Mouse (Mus musculus) myocyte (in vitro differentiated cells): ENCODE results near the gene Rps19bp1. TPM values are rescaled to one million over a fixed set of nuclear protein-coding genes. Genes with fewer than 3 reads are reported as not detected.

ENCODE experiments used
- H3K27me3 ChIP-seq: one replicate; pipeline ENCODE4 v1.6.1; 2011; ENCODE audit not compliant: control insufficient read depth, insufficient read depth, insufficient read length
- H3K36me3 ChIP-seq: one replicate; pipeline ENCODE4 v1.6.1; 2011; ENCODE audit not compliant: control insufficient read depth, insufficient read depth
- H3K4me2 ChIP-seq: one replicate; pipeline ENCODE4 v1.6.1; 2011; ENCODE audit warnings: low read depth, control low read depth
- H3K4me3 ChIP-seq: one replicate; pipeline ENCODE4 v1.5.1; 2011; ENCODE audit warnings: mild to moderate bottlenecking, control low read depth, moderate library complexity
- H3K79me2 ChIP-seq: one replicate; pipeline ENCODE4 v1.6.1; 2011; ENCODE audit not compliant: control insufficient read depth, insufficient read depth
- H3ac ChIP-seq: one replicate; pipeline ENCODE4 v1.6.1; 2011; ENCODE audit not compliant: control insufficient read depth, insufficient read length
- CEBPB ChIP-seq: IDR thresholded peaks from 2 replicates; pipeline ENCODE4 v1.6.1; 2011; ENCODE audit warnings: mild to moderate bottlenecking, moderate library complexity; ENCODE audit not compliant: poor library complexity, insufficient read depth, severe bottlenecking
- E2F4 ChIP-seq: IDR thresholded peaks from one replicate; pipeline ENCODE4 v1.6.1; 2011; ENCODE audit warnings: mild to moderate bottlenecking, control low read depth, moderate library complexity; ENCODE audit not compliant: insufficient read depth
- MAX ChIP-seq: IDR thresholded peaks from one replicate; pipeline ENCODE4 v1.6.1; 2011; ENCODE audit warnings: low read depth, mild to moderate bottlenecking, control low read depth
- MYOD1 ChIP-seq, 3 experiments: IDR thresholded peaks; one replicate each; pipeline ENCODE4 v1.6.1; 2011; ENCODE audit warnings: control low read depth in 2 of 3, low read depth in 2 of 3, mild to moderate bottlenecking in 2 of 3, moderate library complexity in 1 of 3; ENCODE audit not compliant: insufficient read length in 2 of 3, control insufficient read depth in 1 of 3
- MYOG ChIP-seq, 3 experiments: IDR thresholded peaks; one replicate each; pipeline ENCODE4 v1.6.1; 2011; ENCODE audit warnings: control low read depth in 2 of 3, low read depth in 2 of 3, mild to moderate bottlenecking in 2 of 3; ENCODE audit not compliant: insufficient read length in 2 of 3, control insufficient read depth in 1 of 3, insufficient read depth in 1 of 3
- POLR2A ChIP-seq: IDR thresholded peaks from one replicate; pipeline ENCODE4 v1.6.1; 2011; ENCODE audit warnings: low read depth, mild to moderate bottlenecking, control low read depth, moderate library complexity; ENCODE audit not compliant: insufficient read length
- POLR2AphosphoS2 ChIP-seq: IDR thresholded peaks from one replicate; pipeline ENCODE4 v1.6.1; 2011; ENCODE audit warnings: low read depth, control low read depth; ENCODE audit not compliant: insufficient read length
- REST ChIP-seq: IDR thresholded peaks from one replicate; pipeline ENCODE4 v1.6.1; 2011; ENCODE audit warnings: mild to moderate bottlenecking, control low read depth, moderate library complexity; ENCODE audit not compliant: insufficient read depth, insufficient read length
- SRF ChIP-seq: IDR thresholded peaks from one replicate; pipeline ENCODE4 v1.6.1; 2011; ENCODE audit warnings: low read depth; ENCODE audit not compliant: control insufficient read depth, insufficient read length
- TCF12 ChIP-seq: IDR thresholded peaks from one replicate; pipeline ENCODE4 v1.6.1; 2011; ENCODE audit warnings: mild to moderate bottlenecking, control low read depth; ENCODE audit not compliant: poor library complexity, insufficient read depth, severe bottlenecking
- TCF3 ChIP-seq: IDR thresholded peaks from one replicate; pipeline ENCODE4 v1.6.1; 2011; ENCODE audit warnings: low read depth, control low read depth; ENCODE audit not compliant: insufficient read length
- USF1 ChIP-seq: IDR thresholded peaks from one replicate; pipeline ENCODE4 v1.6.1; 2011; ENCODE audit warnings: low read depth, mild to moderate bottlenecking, control low read depth, moderate library complexity
- polyA plus RNA-seq: library from polyadenylated mRNA; unstranded; fragments of >200 nt; fragmentation: generic; extraction: Trizol; gene quantifications from one replicate; pipeline ENCODE4 v1.2.1, GENCODE M21; 2012; ENCODE audit warnings: missing spikeins

The Rps19bp1 gene
- polyA plus RNA-seq, 1 experiment, result 144 TPM

DNA sequence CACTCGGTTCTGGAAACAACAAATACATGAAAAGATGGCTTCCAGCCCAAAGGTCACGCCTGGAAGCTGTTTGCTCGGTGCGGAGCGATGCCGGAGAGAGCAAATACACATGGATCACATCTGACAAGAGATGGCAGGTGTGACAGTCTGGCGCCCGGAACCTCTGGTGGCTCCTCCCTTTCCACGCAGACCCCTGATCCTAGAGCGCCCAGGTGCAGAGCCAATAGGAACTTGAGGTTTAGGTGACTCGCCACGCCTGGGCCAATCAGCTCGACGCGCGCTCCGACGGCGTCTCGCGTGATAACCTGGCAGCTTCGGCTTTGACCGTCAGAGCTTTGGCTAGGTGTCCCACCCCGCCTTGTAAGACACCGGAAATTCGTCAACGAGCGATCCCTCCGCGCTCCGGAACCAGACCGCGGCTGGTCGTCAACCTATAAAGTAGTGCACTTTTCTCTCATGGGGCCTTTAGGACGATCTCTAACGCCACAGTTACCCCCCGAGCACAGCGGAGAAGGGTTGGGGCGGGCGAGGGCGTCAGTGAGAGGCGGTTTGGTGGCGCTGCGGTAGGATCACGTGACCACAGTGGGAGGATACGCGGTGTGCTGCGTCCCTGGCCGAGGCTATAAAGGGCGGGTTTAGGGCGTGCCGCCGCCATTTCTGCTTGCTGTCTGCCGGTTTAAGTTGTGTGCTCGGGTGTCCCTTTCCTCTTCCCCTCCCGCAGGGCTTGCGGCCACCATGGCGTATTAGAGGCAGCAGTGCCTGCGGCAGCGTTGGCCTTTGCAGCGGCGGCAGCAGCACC lies 9.1 kb downstream of the Rps19bp1 start, which contains the start of gene Atf4:
Atf4 (plus strand) TSS at position 338 of the 799 bp plus-strand sequence.
- Histone ChIP-seq H3K79me2 (peaks cover 17% of the 10 kb centered on the region), H3ac (peak within 1 kb of the TSS; percentile 86), H3K4me2 (peak within 1 kb of the TSS; percentile 92), H3K36me3 (peaks cover 50% of the 10 kb centered on the region), H3K4me3 (peak within 1 kb of the TSS; percentile 95), H3K27me3 (no peaks in the 10 kb centered on the region)
- peak; percentile 57 for TF ChIP-seq SRF
- peak; percentile 46 for TF ChIP-seq E2F4
- peak; percentile 94 for TF ChIP-seq POLR2A
- TF ChIP-seq MAX, result peak; percentile 83
- no peak for TF ChIP-seq TCF12
- TF ChIP-seq POLR2AphosphoS2, result peak; percentile 99
- peak in 1 of 3 experiments; percentile 68 for TF ChIP-seq MYOG (IDR thresholded peaks at IDR 0.05; ENCODE audit: control insufficient read depth in 1 of 3, insufficient read depth in 1 of 3, insufficient read length in 2 of 3, low read depth in 2 of 3)
- peak; percentile 97 for TF ChIP-seq USF1
- peak; percentile 47 for TF ChIP-seq REST
- TF ChIP-seq MYOD1 (IDR thresholded peaks at IDR 0.05; ENCODE audit: control insufficient read depth in 1 of 3, insufficient read length in 2 of 3, low read depth in 2 of 3), result peak; percentile 90 to 98 (median 94)
- no peak for TF ChIP-seq CEBPB
- peak; percentile 69 for TF ChIP-seq TCF3

GRCm38 (mm10) chr15:80254207-80254606 lies 9.9 kb downstream of the Rps19bp1 start:
- H3K36me3 ChIP-seq, result peaks cover 51% of the 10 kb centered on the region
- H3ac ChIP-seq, result peak overlapping the region; percentile 86
- peaks cover 17% of the 10 kb centered on the region for H3K79me2 ChIP-seq
- peak overlapping the region; percentile 95 for H3K4me3 ChIP-seq
- peak overlapping the region; percentile 86 for H3K4me2 ChIP-seq
- TF ChIP-seq USF1 (no peak), MYOG (IDR thresholded peaks at IDR 0.05; ENCODE audit: control insufficient read depth in 1 of 3, insufficient read depth in 1 of 3, insufficient read length in 2 of 3, low read depth in 2 of 3) (no peak), TCF3 (no peak), REST (no peak), MAX (no peak), TCF12 (no peak), POLR2A (no peak), SRF (no peak), E2F4 (no peak), POLR2AphosphoS2 (no peak), MYOD1 (IDR thresholded peaks at IDR 0.05; ENCODE audit: control insufficient read depth in 1 of 3, insufficient read length in 2 of 3, low read depth in 2 of 3) (no peak), CEBPB (no peak)
- H3K27me3 ChIP-seq, result no peaks in the 10 kb centered on the region

- no peaks in the 10 kb centered on the region for H3K27me3 ChIP-seq
- peak overlapping the region; percentile 86 for H3K4me2 ChIP-seq
- H3K4me3 ChIP-seq, result no peak overlapping the region
Measured at GRCm38 (mm10) chr15:80253530-80253929, 10.6 kb downstream of the Rps19bp1 start.

DNA sequence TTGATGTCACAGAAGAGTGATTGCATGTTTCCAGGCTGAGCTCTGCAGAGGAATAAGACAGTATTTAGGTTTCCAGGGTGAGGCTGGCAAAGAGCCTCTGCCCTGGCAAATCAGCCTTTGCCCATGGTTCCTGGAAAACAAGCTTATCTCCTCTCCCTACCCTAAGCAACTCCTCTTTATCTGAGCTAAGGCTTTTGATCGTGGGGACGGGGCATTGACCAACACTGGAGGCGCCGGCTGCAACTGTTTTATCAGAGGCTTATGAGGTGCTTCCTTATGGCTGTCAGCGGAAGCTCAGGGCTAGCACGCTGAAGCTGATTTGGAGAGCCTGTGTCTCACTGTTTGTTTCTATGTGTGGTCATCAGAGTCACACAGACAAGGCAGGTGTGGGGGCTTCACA lies 13.5 kb downstream of the Rps19bp1 start:
- Histone ChIP-seq H3K4me3 (no peak overlapping the region), H3K79me2 (peaks cover under 1% of the 10 kb centered on the region), H3ac (no peak overlapping the region), H3K4me2 (no peak overlapping the region), H3K27me3 (no peaks in the 10 kb centered on the region), H3K36me3 (peaks cover 66% of the 10 kb centered on the region)
- TF ChIP-seq E2F4 (no peak), POLR2AphosphoS2 (no peak), MAX (no peak), CEBPB (no peak), SRF (no peak), MYOD1 (IDR thresholded peaks at IDR 0.05; ENCODE audit: control insufficient read depth in 1 of 3, insufficient read length in 2 of 3, low read depth in 2 of 3) (no peak), TCF12 (no peak), REST (no peak), USF1 (no peak), TCF3 (no peak), POLR2A (no peak), MYOG (IDR thresholded peaks at IDR 0.05; ENCODE audit: control insufficient read depth in 1 of 3, insufficient read depth in 1 of 3, insufficient read length in 2 of 3, low read depth in 2 of 3) (no peak)

More at GRCm38 (mm10) chr15:80253530-80253929, 10.6 kb downstream of the Rps19bp1 start:
- TF ChIP-seq CEBPB, result no peak
- H3K36me3 ChIP-seq, result peaks cover 55% of the 10 kb centered on the region
- H3K79me2 ChIP-seq, result peaks cover 17% of the 10 kb centered on the region
- H3ac ChIP-seq, result no peak overlapping the region
